Mouse (Mus musculus) WW6 (cell line): ENCODE measurements around the gene Myo1d.

ENCODE experiments used
- DNase-seq: peaks from one replicate; pipeline ENCODE4 v3.0.0-alpha.2; 2013; ENCODE audit warnings: low read depth, low spot score

Myo1d gene

GRCm38 (mm10) chr11:80622233-80623037, 157.4 kb downstream of the Myo1d start:
- DNase-seq, result no peak

GRCm38 (mm10) chr11:80614949-80615725, 164.7 kb downstream of the Myo1d start:
- no peak for DNase-seq

GRCm38 (mm10) chr11:80614418-80614817, 165.4 kb downstream of the Myo1d start:
- DNase-seq, result no peak

GRCm38 (mm10) chr11:80613534-80613933, 166.3 kb downstream of the Myo1d start:
- DNase-seq, result no peak

DNA sequence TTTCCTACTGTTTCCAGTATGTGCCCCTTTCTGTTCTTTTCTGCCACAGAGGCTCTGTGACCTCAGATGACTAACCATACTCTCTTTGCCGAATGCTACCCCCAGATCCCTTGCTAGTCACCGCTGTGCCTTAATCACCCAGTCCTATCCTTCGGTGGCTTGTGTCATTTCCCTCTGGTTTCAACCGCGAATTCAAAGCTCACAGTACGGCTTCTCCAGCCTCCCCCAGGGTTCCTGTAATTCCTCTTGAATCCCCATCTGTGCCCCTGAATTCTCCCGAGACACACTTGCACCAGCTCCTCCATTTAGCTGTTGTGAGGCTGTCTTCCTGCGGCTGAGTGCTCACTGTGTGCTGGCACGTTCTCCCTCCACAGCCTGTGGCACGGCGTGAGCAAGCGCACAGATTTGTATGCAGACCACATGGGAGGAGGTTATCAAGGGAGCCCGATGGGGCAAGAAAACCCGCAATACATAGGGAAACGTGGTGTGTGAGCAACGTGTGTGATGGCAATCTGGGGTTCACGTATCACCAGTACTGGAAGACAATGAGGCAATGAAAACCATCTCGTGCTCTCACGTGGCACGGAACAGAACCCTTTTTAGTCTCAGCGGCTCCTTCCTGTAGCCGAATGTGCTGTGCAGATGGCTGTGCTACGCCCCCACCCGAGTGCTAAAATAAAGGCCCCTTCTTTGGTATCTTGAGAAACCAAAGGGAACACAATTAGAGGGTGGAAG, 177.0 kb downstream of the Myo1d start:
- no peak for DNase-seq

DNA sequence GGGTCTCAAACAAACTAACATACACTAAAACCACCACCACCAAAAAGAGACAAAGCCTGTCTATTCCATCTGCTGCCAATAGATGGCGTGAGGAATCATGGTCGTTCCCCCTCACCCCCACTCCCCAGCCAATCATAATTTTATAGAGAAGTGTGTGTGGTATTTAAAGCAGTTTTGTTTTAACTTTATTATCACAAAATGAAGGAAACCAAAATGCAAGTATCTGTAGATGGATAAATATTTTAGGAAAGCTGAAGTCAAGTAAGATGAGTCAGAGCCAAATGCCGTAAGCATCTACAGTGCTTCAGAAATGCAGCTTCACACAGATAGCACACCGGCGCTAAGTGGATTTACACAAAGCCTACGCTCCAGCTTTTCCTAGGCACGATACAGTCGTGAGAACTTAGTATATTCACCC, 177.8 kb downstream of the Myo1d start:
- DNase-seq, result no peak

DNA sequence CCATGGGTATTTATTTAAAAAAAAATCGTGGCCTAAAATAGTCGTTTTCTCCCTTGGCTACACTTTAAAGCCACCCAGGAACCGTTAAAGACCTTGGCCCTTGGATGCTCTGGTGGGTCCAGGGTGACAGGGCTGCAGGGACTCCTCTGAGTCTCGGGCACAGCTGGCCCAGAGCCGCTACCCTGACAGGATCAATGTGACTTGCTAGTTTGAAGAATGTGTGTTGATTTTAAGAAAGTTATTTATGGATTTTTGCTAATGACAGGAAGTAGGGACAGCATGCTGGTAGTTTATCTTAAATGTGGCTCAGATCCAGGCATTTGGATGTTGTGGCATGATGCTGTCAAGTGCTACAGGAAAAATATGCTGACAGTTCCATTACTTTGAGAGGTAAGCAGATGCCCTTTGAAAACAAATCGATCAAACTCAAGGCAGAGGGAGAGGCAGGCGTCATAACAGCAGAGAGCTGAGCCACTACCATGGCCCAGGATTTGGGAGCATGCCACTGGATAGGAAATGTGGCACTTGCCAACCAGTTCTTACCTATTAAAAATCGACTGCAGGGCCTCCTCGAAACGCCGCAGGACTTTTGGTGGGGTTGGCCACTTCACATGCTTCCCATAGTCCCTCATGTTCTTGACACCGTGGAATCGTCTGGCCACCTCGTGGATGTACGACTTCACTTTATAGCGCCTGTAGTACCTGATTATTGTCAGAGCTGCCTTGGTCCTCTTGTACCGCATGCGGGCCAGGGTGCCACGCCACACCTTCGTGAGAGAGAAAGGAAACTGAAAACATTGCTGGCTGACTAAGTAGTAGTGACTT, 178.6 kb downstream of the Myo1d start:
- DNase-seq, result no peak

DNA sequence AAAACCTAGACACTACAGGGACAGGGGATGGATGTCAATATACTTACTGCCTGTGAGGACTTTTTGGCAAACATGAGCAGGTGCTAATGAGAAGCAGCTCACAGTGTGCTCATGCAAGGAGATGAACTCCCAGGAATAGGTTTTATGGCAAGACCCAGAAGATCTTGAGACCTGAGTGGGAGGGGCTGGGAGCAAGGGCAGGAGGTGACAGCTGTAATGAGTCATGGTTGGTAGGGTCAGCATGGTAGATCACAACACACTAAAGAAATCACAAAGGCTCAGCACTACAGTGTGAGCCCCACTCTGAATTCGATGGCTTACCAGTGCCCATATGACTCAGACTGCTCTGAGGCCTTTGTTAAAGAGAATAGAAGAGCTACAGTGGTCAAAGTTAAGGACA, 184.3 kb downstream of the Myo1d start:
- no peak for DNase-seq

- no peak for DNase-seq
Observed at GRCm38 (mm10) chr11:80589387-80589786, 190.4 kb downstream of the Myo1d start.

DNA sequence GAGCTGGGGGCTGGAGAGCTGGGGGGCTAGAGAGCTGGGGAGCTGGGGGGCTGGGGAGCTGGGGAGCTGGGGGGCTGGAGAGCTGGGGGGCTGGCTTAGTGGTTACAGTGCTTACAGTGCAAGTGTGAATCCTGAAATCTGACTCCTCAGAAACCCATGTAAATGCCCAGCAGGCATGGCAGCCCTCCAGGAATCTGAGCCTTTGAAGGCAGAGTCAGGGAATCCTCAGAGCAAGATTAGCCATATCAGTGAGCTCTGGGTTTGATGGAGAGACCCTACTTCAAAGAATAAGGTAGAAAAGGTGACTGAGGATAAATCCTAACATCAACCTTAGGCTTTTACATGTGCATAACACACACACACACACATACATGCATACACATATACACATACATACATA, 194.1 kb downstream of the Myo1d start:
- DNase-seq, result no peak

DNA sequence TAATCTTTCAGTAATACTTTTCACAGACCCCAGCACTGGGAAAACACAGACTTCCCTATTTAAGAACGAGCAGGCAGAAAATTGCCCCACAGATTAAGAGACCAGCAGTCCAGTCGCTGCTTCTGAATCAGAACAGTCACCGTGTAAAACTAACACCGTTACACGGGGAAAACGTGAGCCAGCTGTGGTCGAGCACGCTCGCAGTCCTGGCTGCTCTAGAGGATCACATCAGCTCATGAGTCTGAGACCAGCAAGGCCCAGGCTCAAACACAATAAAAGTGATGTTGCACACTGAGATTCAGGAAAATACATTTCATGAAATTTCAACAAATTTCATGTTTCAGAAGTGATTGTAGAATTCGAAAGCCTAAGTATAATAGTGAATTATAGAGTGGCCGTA, 194.6 kb downstream of the Myo1d start:
- DNase-seq, result no peak

DNA sequence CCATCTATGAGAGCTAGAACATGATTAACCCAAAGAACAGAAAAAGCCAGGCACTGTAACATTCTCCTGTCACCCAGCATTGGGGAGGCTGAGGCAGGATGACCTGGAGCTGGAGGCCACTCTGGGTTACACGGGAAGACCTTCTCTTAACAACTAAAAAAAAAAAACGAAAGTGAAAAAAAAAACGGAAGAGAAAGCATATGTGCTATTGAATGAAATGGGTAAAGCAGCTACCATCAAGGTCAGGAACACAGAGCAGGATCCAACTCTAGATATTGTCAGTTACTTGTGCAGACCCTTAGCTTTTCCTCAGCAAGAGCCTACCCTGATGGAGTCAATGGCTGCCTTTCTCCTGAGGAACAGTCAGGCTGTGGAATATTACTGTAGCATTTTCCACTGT, 199.3 kb downstream of the Myo1d start:
- DNase-seq, result no peak

- peak; percentile 20 for DNase-seq
Observed at GRCm38 (mm10) chr11:80577747-80578640, 201.8 kb downstream of the Myo1d start.

DNA sequence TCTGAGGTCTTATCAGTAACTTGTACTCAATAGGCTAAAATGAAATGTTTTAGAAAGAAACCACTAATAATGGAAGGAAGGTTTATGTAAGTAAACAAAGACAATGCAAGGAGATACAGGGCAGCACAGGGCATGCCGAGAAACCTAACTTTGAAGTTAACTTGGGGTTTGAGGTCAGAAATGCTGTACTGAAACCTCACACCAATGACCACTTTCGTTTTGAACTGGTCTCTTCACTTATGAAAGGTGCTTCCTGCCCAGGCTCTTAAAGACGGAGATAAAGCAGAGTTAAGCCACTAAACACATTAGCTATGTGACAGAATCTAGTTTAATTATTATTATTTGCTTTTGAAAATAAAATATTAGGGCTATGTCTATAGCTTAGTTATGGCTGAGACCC, 204.0 kb downstream of the Myo1d start:
- no peak for DNase-seq

DNA sequence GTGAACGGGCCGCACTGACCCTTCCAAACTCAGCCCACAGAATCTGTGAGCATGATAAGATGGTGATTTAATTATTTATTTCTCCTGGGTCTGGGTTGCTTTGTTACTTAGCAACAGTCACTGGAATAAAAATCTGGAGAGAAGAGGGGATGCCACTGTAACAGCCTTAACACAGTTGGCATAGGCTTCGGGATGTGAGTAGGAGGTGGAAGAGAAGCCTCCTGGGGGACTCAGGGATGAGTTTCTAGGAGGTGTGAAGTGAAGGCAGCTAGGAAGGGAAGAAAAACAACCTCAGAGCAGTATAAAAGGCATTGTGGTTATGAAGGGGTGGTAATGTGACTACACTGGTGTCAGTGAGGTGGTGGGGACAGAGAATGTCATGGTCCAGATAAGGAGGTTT, 213.5 kb downstream of the Myo1d start:
- no peak for DNase-seq

DNA sequence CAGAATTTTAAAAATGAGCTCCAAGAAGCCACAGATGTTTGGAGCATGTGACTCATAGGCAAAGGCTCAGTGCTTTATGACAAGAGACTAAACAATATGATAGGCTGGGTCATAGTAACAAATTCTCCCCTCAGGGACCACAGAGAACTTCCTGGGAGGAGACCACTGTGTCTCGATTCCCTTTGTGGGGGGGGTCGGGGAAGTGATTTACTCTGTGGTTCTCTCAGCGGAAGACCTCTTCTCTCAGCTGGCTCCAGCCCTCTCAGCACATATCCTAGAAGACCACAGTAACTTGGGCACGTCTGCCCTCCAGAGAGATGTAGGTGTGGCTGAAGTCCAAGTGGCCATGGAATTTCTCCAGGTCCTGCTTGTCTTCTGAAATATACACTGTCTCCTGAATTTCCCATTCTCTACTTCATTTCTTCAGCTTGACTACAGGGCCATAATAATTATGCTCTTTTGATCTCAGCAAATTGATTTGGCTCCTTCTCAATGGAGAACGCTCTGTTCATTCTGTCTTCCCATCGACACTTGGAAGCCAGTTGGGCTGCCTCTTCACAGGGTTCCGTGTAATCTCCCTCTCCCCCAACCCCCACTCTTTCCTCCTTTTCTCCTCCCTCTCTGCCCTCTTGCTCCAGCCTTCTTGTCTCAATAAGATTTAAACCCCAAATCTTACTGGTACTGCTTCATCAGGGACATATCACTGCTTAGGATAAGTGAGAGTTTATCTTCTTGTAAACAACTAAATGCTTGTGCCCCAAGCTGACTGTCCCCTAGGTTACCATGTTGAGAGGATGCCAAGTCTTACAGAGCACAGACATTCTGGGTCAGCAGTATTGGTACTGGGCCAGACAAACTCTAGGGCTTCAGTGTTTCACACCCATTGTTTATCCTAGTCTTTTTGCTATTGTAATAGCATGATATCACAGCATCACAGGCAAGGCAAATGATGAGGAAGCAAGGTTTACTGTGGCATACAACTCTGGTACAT, 214.6 kb downstream of the Myo1d start:
- no peak for DNase-seq

DNA sequence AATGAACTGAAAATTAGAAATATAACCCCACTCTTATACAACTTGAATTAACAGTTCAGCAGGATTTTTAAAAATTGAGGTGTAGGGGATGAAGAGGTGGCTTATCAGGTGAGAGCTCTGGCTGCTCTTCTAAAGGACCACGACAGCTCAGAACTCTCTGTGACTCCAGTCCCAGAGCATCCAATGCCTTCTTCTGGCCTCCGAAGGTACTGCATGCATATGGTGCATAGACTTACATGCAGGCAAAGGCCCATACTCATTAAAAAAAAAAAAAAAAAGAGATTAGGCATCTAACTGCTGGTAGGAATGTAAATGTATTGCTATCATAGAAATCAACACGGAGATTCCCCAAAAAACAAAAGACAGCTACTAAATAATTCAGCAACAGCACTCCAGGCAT, 217.3 kb downstream of the Myo1d start:
- peak; percentile 22 for DNase-seq

- DNase-seq, result no peak
Observed at GRCm38 (mm10) chr11:80560770-80561169, 219.1 kb downstream of the Myo1d start.

DNA sequence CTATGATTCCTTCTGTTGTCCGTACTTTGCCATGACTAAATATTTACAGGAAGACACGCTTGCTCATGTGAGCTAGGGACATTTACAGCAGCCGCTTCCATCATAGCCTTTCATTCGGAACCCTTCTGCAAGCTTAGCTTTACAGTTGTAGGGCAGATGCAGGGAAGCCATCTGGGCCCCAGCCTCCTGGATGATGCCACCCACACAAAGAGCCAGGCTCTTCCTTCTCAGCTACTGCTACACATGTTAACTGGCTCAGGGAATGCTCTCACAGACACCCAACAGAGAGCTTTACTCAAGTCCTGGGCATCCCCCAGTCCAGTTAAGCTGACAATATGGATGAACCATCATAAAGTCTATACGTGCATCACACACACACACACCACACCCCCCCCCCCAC, 224.4 kb downstream of the Myo1d start:
- DNase-seq, result no peak
